Mouse (Mus musculus) neural tube, embryonic 12.5 days (tissue): ENCODE measurements at regions not wholly inside any gene's neighbourhood (a gene's known extent, or its start where the extent isn't known, plus 50 kb on each side); places are given as distances from the start of the nearest gene placed in this dataset.

Source experiments
- ATAC-seq: fragments of 200-750 bp; cut with Nextera tagmentation; 2 replicates; pipeline ENCODE4 v1.8.0; 2017; ENCODE audit warnings: low read depth, mild to moderate bottlenecking, moderate TSS enrichment, moderate library complexity; ENCODE audit not compliant: low FRiP score
- H3K27ac ChIP-seq: fragments of 300-500 bp; sonication (generic); 2 replicates; pipeline ENCODE4 v1.5.1; 2016
- H3K27me3 ChIP-seq: fragments of 300-500 bp; sonication (generic); replicated peaks from 2 replicates; pipeline ENCODE4 v1.6.1; 2016; ENCODE audit warnings: mild to moderate bottlenecking
- H3K36me3 ChIP-seq: fragments of 300-500 bp; sonication (generic); 2 replicates; pipeline ENCODE4 v1.6.1; 2016; ENCODE audit warnings: mild to moderate bottlenecking
- H3K4me1 ChIP-seq: fragments of 300-500 bp; sonication (generic); 2 replicates; pipeline ENCODE4 v1.6.1; 2016
- H3K4me2 ChIP-seq: fragments of 300-500 bp; sonication (generic); replicated peaks from 2 replicates; pipeline ENCODE4 v1.6.1; 2016; ENCODE audit warnings: mild to moderate bottlenecking
- H3K4me3 ChIP-seq: fragments of 300-500 bp; sonication (generic); 2 replicates; pipeline ENCODE4 v1.5.1; 2016
- H3K9ac ChIP-seq: fragments of 300-500 bp; sonication (generic); 2 replicates; pipeline ENCODE4 v1.6.1; 2016; ENCODE audit warnings: mild to moderate bottlenecking
- H3K9me3 ChIP-seq: fragments of 300-500 bp; sonication (generic); 2 replicates; pipeline ENCODE4 v1.6.1; 2016; ENCODE audit warnings: mild to moderate bottlenecking
- WGBS: fragments of 180-500 bp; shearing (Covaris S2); methylation state at CpG from one replicate; pipeline ENCODE4 v1.1.7; 2016; 5-methylcytosine and 5-hydroxymethylcytosine counted together

DNA sequence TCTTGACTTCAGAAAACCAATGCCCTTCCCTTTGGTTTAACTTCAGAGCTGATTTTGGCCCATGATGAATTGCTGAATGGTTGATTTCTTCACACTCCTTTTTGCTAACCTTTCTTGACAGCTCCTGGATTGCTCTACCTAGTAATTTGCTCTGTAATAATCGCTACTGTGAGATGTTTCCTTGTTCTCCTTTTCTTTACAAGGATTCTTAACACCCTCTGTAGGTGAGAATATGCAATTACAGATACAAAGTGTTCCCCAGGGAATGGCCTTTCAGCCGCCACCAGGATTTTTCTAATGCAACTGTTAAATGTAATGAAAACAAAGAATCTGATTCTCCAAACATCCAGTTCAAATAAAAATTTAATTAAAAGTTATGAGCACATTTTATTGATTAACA, 87.4 kb upstream of the Atp5g3 start:
- Histone ChIP-seq H3K9me3 (no peaks in the 10 kb centered on the region), H3K27ac (no peak overlapping the region), H3K36me3 (no peaks in the 10 kb centered on the region), H3K4me1 (no peaks in the 10 kb centered on the region), H3K27me3 (peaks cover 3% of the 10 kb centered on the region), H3K9ac (no peak overlapping the region), H3K4me2 (no peak overlapping the region), H3K4me3 (no peak overlapping the region)
- 14% methylated on average over 2 of the region's 2 CpGs for WGBS
- no peak for ATAC-seq

DNA sequence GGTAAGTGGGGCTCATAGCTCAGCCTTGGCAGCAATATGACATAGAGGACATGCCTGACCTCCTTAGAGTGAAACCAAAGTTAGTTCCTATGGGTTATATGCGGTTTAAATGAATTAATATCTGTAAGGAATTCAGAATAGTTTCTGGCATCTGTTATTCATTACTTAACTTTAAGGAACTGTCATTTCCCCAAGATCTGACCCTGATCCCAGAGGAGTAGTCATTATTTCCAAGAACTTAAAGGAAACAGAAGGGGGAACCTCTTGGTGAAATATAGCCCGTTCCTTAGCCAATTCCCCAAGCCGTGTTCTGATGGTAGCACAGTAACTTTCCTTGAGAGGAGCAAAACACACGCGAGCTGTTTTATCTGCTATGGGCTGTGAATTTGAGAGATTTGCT, 85.9 kb upstream of the Atp5g3 start:
- Histone ChIP-seq H3K4me2 (no peak overlapping the region), H3K4me1 (0 out of 2 replicates have a peak, but pooled peaks cover 2% of the 10 kb centered on the region), H3K9me3 (no peaks in the 10 kb centered on the region), H3K4me3 (no peak overlapping the region), H3K27me3 (peaks cover 3% of the 10 kb centered on the region), H3K27ac (no peak overlapping the region), H3K36me3 (no peaks in the 10 kb centered on the region), H3K9ac (no peak overlapping the region)
- no peak for ATAC-seq
- WGBS, result 83% methylated on average over 5 of the region's 5 CpGs

GRCm38 (mm10) chr2:73991818-73992217, 80.7 kb upstream of the Atp5g3 start:
- no peak overlapping the region for H3K4me3 ChIP-seq
- H3K9ac ChIP-seq, result no peak overlapping the region
- H3K9me3 ChIP-seq, result no peaks in the 10 kb centered on the region
- H3K36me3 ChIP-seq, result no peaks in the 10 kb centered on the region
- H3K4me2 ChIP-seq, result peak overlapping the region; percentile 36
- H3K27me3 ChIP-seq, result no peaks in the 10 kb centered on the region
- H3K4me1 ChIP-seq, result 0 out of 2 replicates have a peak, but pooled peaks cover 6% of the 10 kb centered on the region
- H3K27ac ChIP-seq, result no peak overlapping the region
- ATAC-seq, result 0 out of 2 replicates have a peak, but pooled peaks have one; percentile 37
- 21% methylated on average over 11 of the region's 11 CpGs for WGBS

GRCm38 (mm10) chr2:73987441-73988105, 76.4 kb upstream of the Atp5g3 start:
- Histone ChIP-seq H3K9me3 (no peaks in the 10 kb centered on the region), H3K27me3 (no peaks in the 10 kb centered on the region), H3K4me3 (no peak overlapping the region), H3K4me2 (no peak overlapping the region), H3K9ac (no peak overlapping the region), H3K4me1 (0 out of 2 replicates have a peak, but pooled peaks cover 6% of the 10 kb centered on the region), H3K27ac (no peak overlapping the region), H3K36me3 (no peaks in the 10 kb centered on the region)
- no peak for ATAC-seq
- WGBS, result 90% methylated on average over 10 of the region's 10 CpGs

GRCm38 (mm10) chr2:73985911-73986250, 74.8 kb upstream of the Atp5g3 start:
- H3K27me3 ChIP-seq, result no peaks in the 10 kb centered on the region
- H3K4me2 ChIP-seq, result no peak overlapping the region
- WGBS, result 79% methylated on average over 6 of the region's 6 CpGs
- H3K4me3 ChIP-seq, result no peak overlapping the region
- H3K36me3 ChIP-seq, result no peaks in the 10 kb centered on the region
- no peaks in the 10 kb centered on the region for H3K4me1 ChIP-seq
- no peak for ATAC-seq
- H3K27ac ChIP-seq, result no peak overlapping the region
- H3K9ac ChIP-seq, result no peak overlapping the region
- H3K9me3 ChIP-seq, result no peaks in the 10 kb centered on the region

- WGBS, result 87% methylated on average over 14 of the region's 14 CpGs
Observed at GRCm38 (mm10) chr2:73985238-73985910, 74.2 kb upstream of the Atp5g3 start.

GRCm38 (mm10) chr2:73983166-73983565, 72.0 kb upstream of the Atp5g3 start:
- no peaks in the 10 kb centered on the region for H3K4me1 ChIP-seq
- ATAC-seq, result no peak
- no peak overlapping the region for H3K4me2 ChIP-seq
- WGBS, result 24% methylated on average over 4 of the region's 4 CpGs
- no peak overlapping the region for H3K9ac ChIP-seq
- H3K27ac ChIP-seq, result no peak overlapping the region
- no peak overlapping the region for H3K4me3 ChIP-seq
- no peaks in the 10 kb centered on the region for H3K27me3 ChIP-seq
- H3K36me3 ChIP-seq, result no peaks in the 10 kb centered on the region
- no peaks in the 10 kb centered on the region for H3K9me3 ChIP-seq

More at GRCm38 (mm10) chr2:73985238-73985910, 74.2 kb upstream of the Atp5g3 start:
- no peak for ATAC-seq
- no peaks in the 10 kb centered on the region for H3K27me3 ChIP-seq
- no peaks in the 10 kb centered on the region for H3K36me3 ChIP-seq
- no peak overlapping the region for H3K4me2 ChIP-seq
- no peak overlapping the region for H3K4me3 ChIP-seq
- H3K4me1 ChIP-seq, result no peaks in the 10 kb centered on the region
- H3K27ac ChIP-seq, result no peak overlapping the region
- H3K9me3 ChIP-seq, result no peaks in the 10 kb centered on the region
- no peak overlapping the region for H3K9ac ChIP-seq

DNA sequence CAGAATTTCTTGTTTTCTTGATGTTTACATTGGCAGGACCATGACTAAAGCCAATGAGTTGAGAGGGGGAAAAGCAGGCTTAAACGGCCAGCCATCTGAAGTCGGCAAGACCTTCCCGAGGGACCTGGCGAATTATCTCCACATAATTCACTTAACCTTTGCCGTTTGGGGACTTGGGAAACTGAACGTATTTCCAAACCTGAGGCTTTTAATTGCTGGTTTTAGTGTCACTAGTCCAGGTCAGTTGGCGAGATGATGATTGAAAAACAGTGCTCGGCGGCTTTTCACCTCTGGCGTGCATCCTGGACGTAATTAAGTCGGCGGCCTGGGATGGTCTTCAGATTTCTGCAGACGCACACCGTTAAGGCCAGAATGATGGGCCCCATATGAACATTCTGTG, 66.9 kb upstream of the Atp5g3 start:
- Histone ChIP-seq H3K27me3 (no peaks in the 10 kb centered on the region), H3K27ac (no peak overlapping the region), H3K4me2 (no peak overlapping the region), H3K36me3 (no peaks in the 10 kb centered on the region), H3K4me3 (no peak overlapping the region), H3K9ac (no peak overlapping the region), H3K9me3 (no peaks in the 10 kb centered on the region), H3K4me1 (no peaks in the 10 kb centered on the region)
- ATAC-seq, result no peak
- 61% methylated on average over 15 of the region's 15 CpGs for WGBS

DNA sequence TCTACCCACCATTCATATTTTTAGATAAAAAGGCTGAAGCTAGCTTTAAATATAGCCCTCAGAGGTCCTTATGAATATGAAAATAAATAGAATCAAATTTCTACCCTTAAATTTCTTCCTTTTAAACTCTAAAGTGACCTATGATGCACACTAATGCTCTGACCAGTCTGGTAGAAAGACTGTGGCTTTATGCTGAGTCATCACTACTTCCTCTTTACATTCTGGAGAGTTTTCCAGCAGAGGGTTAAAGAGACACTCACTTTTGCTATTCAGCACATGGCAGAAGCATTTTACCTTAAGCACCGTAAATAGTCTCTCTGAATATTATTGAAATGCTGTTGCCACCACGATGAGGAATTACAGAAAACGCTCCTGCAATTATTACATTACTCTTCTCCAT, 62.6 kb upstream of the Atp5g3 start:
- ATAC-seq, result no peak
- no peak overlapping the region for H3K9ac ChIP-seq
- H3K4me2 ChIP-seq, result no peak overlapping the region
- WGBS, result 72% methylated on average over 3 of the region's 3 CpGs
- no peaks in the 10 kb centered on the region for H3K4me1 ChIP-seq
- no peaks in the 10 kb centered on the region for H3K36me3 ChIP-seq
- no peak overlapping the region for H3K4me3 ChIP-seq
- no peaks in the 10 kb centered on the region for H3K9me3 ChIP-seq
- no peaks in the 10 kb centered on the region for H3K27me3 ChIP-seq
- H3K27ac ChIP-seq, result no peak overlapping the region

DNA sequence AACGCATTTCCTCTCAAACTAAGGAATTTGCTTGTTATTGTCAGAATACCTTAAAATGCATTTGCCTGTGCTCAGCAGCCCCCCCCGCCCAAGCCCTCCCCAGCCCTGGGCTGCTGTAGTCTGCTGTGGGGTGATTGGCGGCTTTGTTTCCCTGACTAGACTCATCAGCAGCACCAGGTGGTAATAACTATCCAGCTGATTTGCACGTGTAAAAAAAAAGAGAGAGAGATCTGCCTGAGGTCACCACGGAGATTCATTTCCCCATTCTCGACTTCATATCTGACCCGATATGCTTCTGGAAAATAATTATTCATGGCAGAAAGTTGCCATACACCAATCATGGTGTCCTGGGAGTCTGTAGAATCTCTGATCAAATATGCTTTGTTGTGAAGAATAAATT, 56.5 kb upstream of the Atp5g3 start:
- Histone ChIP-seq H3K9me3 (no peaks in the 10 kb centered on the region), H3K4me3 (no peak overlapping the region), H3K27ac (no peak overlapping the region), H3K4me2 (no peak overlapping the region), H3K4me1 (peaks cover 7% of the 10 kb centered on the region), H3K27me3 (no peaks in the 10 kb centered on the region), H3K36me3 (no peaks in the 10 kb centered on the region), H3K9ac (no peak overlapping the region)
- ATAC-seq, result no peak
- 61% methylated on average over 7 of the region's 7 CpGs for WGBS

GRCm38 (mm10) chr2:73965595-73965994, 54.5 kb upstream of the Atp5g3 start:
- no peaks in the 10 kb centered on the region for H3K36me3 ChIP-seq
- WGBS, result 15% methylated on average over 4 of the region's 4 CpGs
- no peak overlapping the region for H3K4me2 ChIP-seq
- no peak overlapping the region for H3K27ac ChIP-seq
- H3K4me1 ChIP-seq, result peaks cover 7% of the 10 kb centered on the region
- no peak overlapping the region for H3K4me3 ChIP-seq
- ATAC-seq, result no peak
- H3K27me3 ChIP-seq, result no peaks in the 10 kb centered on the region
- H3K9ac ChIP-seq, result no peak overlapping the region
- H3K9me3 ChIP-seq, result no peaks in the 10 kb centered on the region
